Mouse (Mus musculus) E14TG2a.4 (cell line): Measurements from ENCODE around the gene Ephx1.

ENCODE experiments used
- CTCF ChIP-seq: conservative IDR thresholded peaks from 2 replicates; pipeline ENCODE4 v1.5.1; 2014; ENCODE audit warnings: low read length
- NANOG ChIP-seq: IDR thresholded peaks from 2 replicates; pipeline ENCODE4 v1.6.1; 2014; ENCODE audit warnings: borderline replicate concordance, low read length, mixed read lengths
- POU5F1 ChIP-seq: IDR thresholded peaks from 2 replicates; pipeline ENCODE4 v1.6.1; 2014; ENCODE audit warnings: low read length, borderline replicate concordance

DNA sequence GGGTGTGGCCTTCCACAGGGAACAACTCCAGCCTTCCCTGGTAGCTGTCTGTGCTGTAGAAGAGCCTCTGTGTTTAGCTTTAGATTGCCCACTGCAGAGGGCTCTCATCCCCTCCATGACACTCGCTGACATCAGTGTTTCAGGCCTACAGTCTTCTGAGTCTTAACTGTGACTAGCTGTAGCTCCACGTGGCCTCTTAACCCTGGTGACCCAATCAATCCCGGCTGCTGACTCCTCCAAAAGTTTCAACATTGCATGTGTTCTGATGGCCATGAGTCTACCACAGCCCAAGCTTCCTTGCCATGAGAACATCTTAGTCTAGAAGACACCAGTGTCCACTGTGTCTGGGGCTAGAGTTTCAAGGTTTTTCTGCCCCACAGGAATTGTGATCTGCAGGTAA, 30.0 kb downstream of the Ephx1 start:
- TF ChIP-seq CTCF (no peak), POU5F1 (no peak), NANOG (no peak)
